Mouse (Mus musculus) stomach, postnatal 0 days (tissue): ENCODE data around the gene Esp15. TPM values are rescaled to one million over a fixed set of nuclear protein-coding genes. Genes with fewer than 3 reads are reported as not detected.
"Not testable (repeated sequence)": the region's sequence is repeated elsewhere in the genome, so short reads cannot be mapped to it uniquely, and the experiment has no call there.

Experiments used
- ATAC-seq: fragments of 200-750 bp; cut with Nextera tagmentation; 2 replicates; pipeline ENCODE4 v1.8.0; 2017; ENCODE audit not compliant: low FRiP score, low TSS enrichment
- DNase-seq: peaks from one replicate; pipeline ENCODE4 v3.0.0-alpha.2; 2016; ENCODE audit warnings: low spot score
- H3K27ac ChIP-seq: fragments of 300-500 bp; sonication (generic); replicated peaks from 2 replicates; pipeline ENCODE4 v1.5.1; 2014; ENCODE audit warnings: mild to moderate bottlenecking, control low read depth
- H3K27me3 ChIP-seq: fragments of 300-500 bp; sonication (generic); 2 replicates; pipeline ENCODE4 v1.6.1; 2014; ENCODE audit warnings: low read length; ENCODE audit not compliant: control insufficient read depth, insufficient read depth
- H3K36me3 ChIP-seq: fragments of 300-500 bp; sonication (generic); 2 replicates; pipeline ENCODE4 v1.6.1; 2014; ENCODE audit warnings: low read length, mixed read lengths; ENCODE audit not compliant: control insufficient read depth, insufficient read depth
- H3K4me1 ChIP-seq: fragments of 300-500 bp; sonication (generic); replicated peaks from 2 replicates; pipeline ENCODE4 v1.6.1; 2014; ENCODE audit warnings: antibody characterized with exemption; ENCODE audit not compliant: control insufficient read depth, insufficient read depth
- H3K4me2 ChIP-seq: fragments of 300-500 bp; sonication (generic); replicated peaks from 2 replicates; pipeline ENCODE4 v1.6.1; 2014; ENCODE audit warnings: low read depth, mild to moderate bottlenecking, control low read depth, moderate library complexity
- H3K4me3 ChIP-seq: fragments of 300-500 bp; sonication (generic); 2 replicates; pipeline ENCODE4 v1.5.1; 2014; ENCODE audit warnings: low read depth, low read length, control low read depth
- H3K9ac ChIP-seq: fragments of 300-500 bp; sonication (generic); 2 replicates; pipeline ENCODE4 v1.6.1; 2014; ENCODE audit warnings: mild to moderate bottlenecking, low read length, control low read depth, mixed read lengths
- H3K9me3 ChIP-seq: fragments of 300-500 bp; sonication (generic); 2 replicates; pipeline ENCODE4 v1.6.1; 2016; ENCODE audit warnings: low read length; ENCODE audit not compliant: control insufficient read depth
- CTCF ChIP-seq: IDR thresholded peaks from 2 replicates; pipeline ENCODE4 v1.5.1; 2016; ENCODE audit warnings: antibody characterized with exemption, low read depth, mild to moderate bottlenecking, moderate library complexity
- EP300 ChIP-seq: optimal IDR thresholded peaks from 2 replicates; pipeline ENCODE3; 2016; ENCODE audit warnings: antibody characterized with exemption
- WGBS: fragments of 180-500 bp; shearing (Covaris S2); extraction: QIAGEN DNeasy Blood & Tissue Kit; methylation state at CpG from one replicate; pipeline ENCODE4 v1.1.7; 2014; 5-methylcytosine and 5-hydroxymethylcytosine counted together
- polyA plus RNA-seq: library from polyadenylated mRNA; unstranded; fragments of >200 nt; fragmentation: Nextera tagmentation; extraction: Ambion mirVana; gene quantifications from 2 replicates; pipeline ENCODE4 v1.2.1, GENCODE M21; 2015

Esp15 gene
- not detected in 2 replicates for polyA plus RNA-seq

DNA sequence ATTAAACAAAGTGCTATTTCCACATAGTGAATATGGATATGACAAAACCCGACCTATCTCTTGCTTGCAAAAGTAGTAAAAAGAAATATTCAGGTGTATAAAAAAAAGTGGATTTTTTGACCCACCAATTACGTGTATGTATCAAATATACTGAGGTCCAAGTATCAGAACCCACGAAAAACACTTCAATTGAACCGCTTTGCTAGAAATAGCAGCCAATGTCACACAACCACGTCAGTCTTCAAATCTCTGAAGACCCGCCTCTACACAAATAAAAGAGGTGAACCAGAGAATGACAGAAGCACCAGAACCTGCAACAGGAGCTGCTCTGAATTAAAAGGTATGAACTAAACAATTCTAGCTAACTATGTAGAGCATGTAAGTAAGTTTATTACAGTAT lies at the start of gene Esp15:
Gene Esp15 (plus strand): TSS at position 301 of the 400 bp plus-strand sequence.
- H3K27ac ChIP-seq, H3K4me1 ChIP-seq, H3K4me2 ChIP-seq, H3K9ac ChIP-seq, DNase-seq, H3K9me3 ChIP-seq, ATAC-seq, H3K36me3 ChIP-seq, H3K27me3 ChIP-seq, H3K4me3 ChIP-seq: not testable (repeated sequence)
- WGBS, result 62% methylated on average over 6 of the region's 6 CpGs

DNA sequence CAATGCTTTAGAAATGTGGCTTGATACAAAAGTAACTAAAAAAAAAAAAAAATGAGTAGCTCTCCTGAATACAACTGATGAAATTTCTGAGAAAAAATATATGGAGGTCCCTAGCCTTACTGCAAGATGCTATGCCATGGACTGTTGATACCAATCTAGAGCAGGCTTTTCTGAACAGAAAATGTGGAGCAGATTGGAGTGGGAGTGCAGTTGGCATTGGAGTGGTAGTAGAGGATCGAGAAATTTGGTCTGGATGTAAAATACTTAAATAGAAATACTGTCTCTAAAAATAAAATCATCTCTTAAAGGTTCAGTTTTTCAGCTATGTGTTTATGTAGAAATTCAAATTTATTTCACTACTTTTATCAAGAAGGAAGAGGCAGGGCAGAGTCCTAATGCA lies 49.2 kb upstream of the Esp15 start:
- Histone ChIP-seq H3K27ac (no peak overlapping the region), H3K36me3 (no peaks in the 10 kb centered on the region), H3K4me2 (no peak overlapping the region), H3K9me3 (no peaks in the 10 kb centered on the region), H3K27me3 (no peaks in the 10 kb centered on the region), H3K4me1 (no peaks in the 10 kb centered on the region), H3K4me3 (no peak overlapping the region), H3K9ac (no peak overlapping the region)
- TF ChIP-seq EP300 (no peak), CTCF (no peak)
- WGBS, result 39% methylated on average over 1 of the region's 1 CpGs
- ATAC-seq (no peak), DNase-seq (no peak)

Other genes starting within 250 kb of the Esp15 start
- gene Esp18, start 234.6 kb upstream of the Esp15 start, polyA plus RNA-seq, result not detected in 2 replicates
- gene Esp16, start 104.8 kb upstream of the Esp15 start, polyA plus RNA-seq, result not detected in 2 replicates